Mouse (Mus musculus) C2C12 (cell line): ENCODE measurements around the gene Zswim3.

Source experiments
- CTCF ChIP-seq: IDR thresholded peaks from one replicate; pipeline ENCODE4 v1.5.1; 2011; ENCODE audit not compliant: control insufficient read depth, insufficient read depth, insufficient read length
- FOSL1 ChIP-seq: IDR thresholded peaks from one replicate; pipeline ENCODE4 v1.8.0; 2011; ENCODE audit warnings: mild to moderate bottlenecking, low read length; ENCODE audit not compliant: poor library complexity, insufficient read depth, severe bottlenecking

DNA sequence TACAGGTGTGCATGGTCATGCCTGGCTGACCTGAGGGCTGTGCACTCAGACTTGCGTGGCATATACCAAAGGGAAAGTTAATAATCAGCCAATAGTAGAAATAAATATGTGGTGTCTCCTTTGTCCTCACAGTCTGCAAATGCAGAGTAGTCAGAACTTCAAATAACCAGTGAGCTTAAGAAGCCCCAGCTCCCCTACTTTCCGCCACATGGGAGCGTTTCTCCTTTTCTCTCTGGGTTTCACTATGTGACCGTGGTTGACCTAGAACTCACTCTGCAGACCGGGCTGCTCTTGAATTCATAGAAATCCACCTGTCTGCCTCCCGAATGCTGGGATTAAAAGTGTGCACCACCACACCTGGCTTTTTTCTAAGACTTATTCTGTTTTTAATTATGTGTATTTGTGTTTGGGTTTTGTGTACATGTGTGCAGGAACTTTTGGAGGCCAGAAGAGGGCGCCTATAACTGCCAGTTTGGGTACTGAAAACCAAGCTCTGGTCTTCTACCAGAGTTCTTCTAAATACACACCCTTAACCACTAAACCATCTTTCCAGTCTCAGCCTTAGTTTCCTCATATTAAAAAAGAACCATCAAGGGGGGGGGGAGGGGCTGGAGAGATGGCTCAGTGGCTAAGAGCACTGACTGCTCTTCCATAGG, 20.8 kb upstream of the Zswim3 start:
- TF ChIP-seq FOSL1 (no peak), CTCF (no peak)
